Comparison of ENCODE assay signal across 19 mouse cellular contexts in genomic region chr7:138431456-138431855, GRCm38 (mm10). TPM values are rescaled to one million over a fixed set of nuclear protein-coding genes. Genes with fewer than 3 reads are reported as not detected.
"Had no signal": no experiment of that assay in that cellular context is flagged by ENCODE, and none has a peak within 500 bp of the region (broad histone marks: within the 10 kb centered on the region; RNA-seq: fewer than 3 reads in every experiment).

No protein-coding gene starts in this region.

- DNase-seq: kidney, postnatal 10 days; kidney, postnatal 4 days; liver; liver, embryonic 13.5 days; liver, postnatal 0 days; lung, postnatal 14 days; right cerebral cortex, postnatal 14 days; thymus, adult 2 months; thymus, postnatal 25 days had no signal

- H3K4me2 ChIP-seq: limb, embryonic 12.5 days; liver, embryonic 13.5 days; lung, embryonic 15.5 days; midbrain, embryonic 11.5 days; neural tube, embryonic 12.5 days; stomach, embryonic 15.5 days had no signal

- H3K9me3 ChIP-seq: limb, embryonic 12.5 days; liver, embryonic 13.5 days; lung, embryonic 15.5 days; megakaryocyte, embryonic 14.5 days; neural tube, embryonic 12.5 days; stomach, embryonic 15.5 days had no signal

- H3K9ac ChIP-seq: limb, embryonic 12.5 days; liver, embryonic 13.5 days; liver, postnatal 0 days; lung, embryonic 15.5 days; neural tube, embryonic 12.5 days; stomach, embryonic 15.5 days had no signal

- H3K4me1 ChIP-seq: liver, embryonic 13.5 days; lung, embryonic 15.5 days; megakaryocyte, embryonic 14.5 days; neural tube, embryonic 12.5 days; stomach, embryonic 15.5 days had no signal

- H3K4me3 ChIP-seq: layer of hippocampus, adult 2 months; limb, embryonic 12.5 days; liver, embryonic 13.5 days; lung, embryonic 15.5 days; megakaryocyte, embryonic 14.5 days; neural tube, embryonic 12.5 days; stomach, embryonic 15.5 days had no signal

- ATAC-seq: liver, postnatal 0 days had no signal

- H3K36me3 ChIP-seq: limb, embryonic 12.5 days; liver, embryonic 13.5 days; lung, embryonic 15.5 days; neural tube, embryonic 12.5 days; stomach, embryonic 15.5 days had no signal

- H3K27me3 ChIP-seq: limb, embryonic 12.5 days; liver, embryonic 13.5 days; lung, embryonic 15.5 days; megakaryocyte, embryonic 14.5 days; neural tube, embryonic 12.5 days; stomach, embryonic 15.5 days had no signal

- H3K27ac ChIP-seq: layer of hippocampus, adult 2 months; limb, embryonic 12.5 days; liver, embryonic 13.5 days; lung, embryonic 15.5 days; macrophage; neural tube, embryonic 12.5 days; stomach, embryonic 15.5 days had no signal

RNA-seq across cellular contexts. Expression of gene Tcerg1l, which starts 33.9 kb away (rescaled TPM):
- total RNA-seq: monocyte, adult 5-6 weeks; neutrophil, adult 5-6 weeks had no signal
- polyA plus RNA-seq: liver, postnatal 0 days; macrophage had no signal
